Mouse (Mus musculus) olfactory bulb, adult 2 months (tissue): ENCODE results near the gene Olfr1246.
"Not testable (repeated sequence)": the region's sequence is repeated elsewhere in the genome, so short reads cannot be mapped to it uniquely, and the experiment has no call there.

Experiments
- CTCF ChIP-seq: fragments of 200-500 bp; IDR thresholded peaks from 2 replicates; pipeline ENCODE4 v1.5.1; 2012; ENCODE audit warnings: low read depth, mild to moderate bottlenecking, low read length, moderate library complexity; ENCODE audit not compliant: insufficient read depth
- POLR2A ChIP-seq: fragments of 200-500 bp; IDR thresholded peaks from 2 replicates; pipeline ENCODE4 v1.6.1; 2012; ENCODE audit warnings: mild to moderate bottlenecking, low read depth, low read length, moderate library complexity; ENCODE audit not compliant: insufficient read depth

GRCm38 (mm10) chr2:89562706-89563105 lies 30.3 kb downstream of the Olfr1246 start:
- TF ChIP-seq CTCF, POLR2A: not testable (repeated sequence)
